Mouse (Mus musculus): ENCODE data around the gene Lkaaear1.

The Lkaaear1 gene

GRCm38 (mm10) chr2:181683381-181683780 lies 14.9 kb downstream of the Lkaaear1 start:
- DNase-seq (ENCODE audit: low read depth, low spot score): no peak

DNA sequence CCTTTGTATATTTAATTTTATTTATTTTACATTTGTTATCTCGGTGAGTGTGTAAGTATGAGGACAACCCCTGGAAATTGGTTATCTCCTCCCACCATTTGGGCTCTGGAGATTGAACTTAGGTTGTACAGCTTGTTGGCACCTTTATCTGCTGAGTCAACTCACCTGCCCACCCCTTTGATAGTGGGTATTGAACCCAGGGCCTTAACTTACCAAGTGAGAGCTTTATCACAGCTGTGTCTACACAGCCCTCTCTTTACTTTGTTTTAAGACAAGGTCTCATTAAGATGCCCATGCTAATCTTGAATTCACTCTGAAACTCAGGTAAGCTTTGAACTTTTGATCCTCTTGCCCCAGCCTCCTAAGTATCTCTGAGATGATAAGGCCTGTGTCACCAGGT lies 16.3 kb downstream of the Lkaaear1 start:
- no peak for DNase-seq (ENCODE audit: low read depth, low spot score)

- no peak for DNase-seq (ENCODE audit: low read depth, low spot score)
Measured at GRCm38 (mm10) chr2:181680716-181681117, 17.5 kb downstream of the Lkaaear1 start.

DNA sequence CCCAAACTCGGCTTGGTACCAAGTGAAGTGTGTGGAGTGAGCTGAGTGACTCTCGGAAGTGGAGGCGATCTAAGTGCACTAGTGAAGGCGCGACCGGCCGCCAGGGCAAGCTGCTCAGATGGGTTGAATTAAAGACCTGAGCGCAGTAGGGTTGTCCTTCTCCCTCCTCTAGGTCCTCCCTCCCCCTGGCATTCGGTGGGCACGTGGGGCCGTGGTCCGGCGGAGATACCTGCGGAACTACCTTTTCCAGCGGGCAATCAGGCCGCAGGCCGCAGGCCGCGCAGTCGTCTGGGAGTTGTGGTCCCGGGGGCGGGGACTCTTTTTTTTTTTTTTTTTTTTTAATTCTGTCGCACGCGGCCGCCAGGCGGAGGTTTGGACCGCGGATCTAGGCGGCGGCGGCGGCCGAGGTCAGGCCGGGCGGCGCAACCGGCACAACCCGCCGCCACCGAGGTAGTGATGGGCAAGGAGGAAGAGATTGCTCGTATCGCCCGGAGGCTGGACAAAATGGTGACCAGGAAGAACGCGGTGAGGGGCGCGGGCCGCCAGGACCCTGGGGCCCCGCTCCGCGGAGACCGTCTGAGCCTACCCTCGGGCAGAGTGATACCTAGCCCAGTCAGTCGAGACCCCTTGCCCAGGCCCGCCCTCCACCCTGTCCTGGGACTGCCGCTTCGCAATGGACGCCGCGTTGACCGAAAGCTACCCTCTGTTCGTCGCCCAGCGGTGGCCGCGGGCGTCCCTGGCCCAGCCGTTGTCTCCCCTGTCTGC lies 18.1 kb downstream of the Lkaaear1 start, which contains the start of gene Tcea2:
Gene Tcea2, plus strand, starts transcription at position 360 of the 765 bp plus-strand sequence.
- DNase-seq (ENCODE audit: low read depth, low spot score): no peak

- DNase-seq (ENCODE audit: low read depth, low spot score): peak; percentile 81
Measured at GRCm38 (mm10) chr2:181678780-181679179, 19.5 kb downstream of the Lkaaear1 start.

DNA sequence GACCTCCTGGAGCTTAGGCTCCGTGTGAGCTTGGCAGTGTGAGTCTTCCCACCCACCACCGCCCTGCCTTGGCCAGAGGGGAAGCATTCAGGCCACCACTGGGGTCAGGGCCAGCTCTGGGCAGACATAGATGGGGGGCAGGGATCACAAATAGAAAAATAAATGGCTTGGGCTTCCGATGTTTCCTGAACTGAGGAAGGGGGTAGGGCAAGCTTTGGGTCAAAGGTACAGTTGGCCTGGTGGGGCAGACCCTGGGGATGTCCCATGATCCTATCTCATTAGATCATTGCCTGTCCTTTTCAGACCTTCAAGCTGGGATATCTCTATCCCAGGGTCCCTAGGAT lies 20.5 kb downstream of the Lkaaear1 start:
- no peak for DNase-seq (ENCODE audit: low read depth, low spot score)

GRCm38 (mm10) chr2:181677096-181677754 lies 21.0 kb downstream of the Lkaaear1 start:
- DNase-seq (ENCODE audit: low read depth, low spot score): no peak

DNA sequence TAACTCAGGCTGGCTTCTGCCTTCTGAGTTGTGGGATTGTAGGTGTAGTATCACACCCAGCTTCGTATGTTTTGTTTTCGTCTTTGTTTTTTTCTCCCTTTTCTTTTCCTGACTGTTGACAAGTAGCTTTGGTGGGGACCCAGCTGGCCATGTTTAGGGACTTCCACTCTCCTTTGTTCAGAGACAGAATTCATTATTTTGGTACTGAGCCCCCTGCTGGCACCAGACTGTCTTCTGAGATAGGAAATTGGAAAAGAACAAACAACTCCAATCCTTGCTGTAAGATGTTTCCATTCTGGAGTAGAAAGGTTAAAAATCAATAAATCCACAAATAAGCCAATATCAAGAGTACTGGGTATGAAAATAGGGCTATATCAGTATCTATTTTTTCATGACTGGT lies 21.8 kb downstream of the Lkaaear1 start:
- no peak for DNase-seq (ENCODE audit: low read depth, low spot score)

DNA sequence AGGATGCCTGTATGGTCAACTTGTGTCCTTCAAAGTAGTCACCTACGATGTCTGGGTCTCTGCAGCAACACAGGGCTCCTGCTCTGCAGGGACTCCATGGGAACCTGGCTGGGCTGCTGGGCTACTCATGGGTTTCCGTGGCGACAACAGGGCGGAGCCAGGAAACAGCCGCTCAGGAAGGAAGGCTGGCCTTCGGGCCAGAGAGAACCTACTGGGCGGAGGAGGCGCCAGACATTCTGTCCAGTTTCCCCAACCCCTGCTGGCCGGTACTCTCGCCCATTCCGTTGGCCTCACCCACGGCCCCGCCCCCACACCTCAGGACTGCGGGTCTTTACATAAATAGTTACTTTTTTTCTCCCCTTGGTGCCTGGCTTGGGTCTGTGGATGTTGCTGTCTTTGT lies 22.8 kb downstream of the Lkaaear1 start:
- DNase-seq (ENCODE audit: low read depth, low spot score): no peak

DNA sequence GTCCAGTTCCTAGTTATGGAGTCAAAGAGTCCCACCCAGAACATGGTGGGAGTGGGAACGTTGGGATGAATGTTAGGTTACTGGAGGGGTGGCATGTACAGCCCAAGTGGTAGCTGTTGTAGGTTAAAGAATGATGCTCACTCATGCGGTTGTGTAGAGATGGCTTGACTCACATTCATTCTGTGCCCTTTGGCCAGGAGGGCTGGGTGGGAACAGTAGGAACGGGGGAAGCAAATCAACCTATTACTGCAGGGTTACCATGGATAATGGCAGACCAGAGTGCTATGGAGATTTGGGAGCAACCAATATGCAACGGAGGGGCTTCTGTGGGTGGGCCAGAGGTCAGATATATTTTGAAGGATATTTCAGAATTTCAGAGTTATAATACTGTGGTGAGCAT lies 23.3 kb downstream of the Lkaaear1 start:
- DNase-seq (ENCODE audit: low read depth, low spot score): no peak

DNA sequence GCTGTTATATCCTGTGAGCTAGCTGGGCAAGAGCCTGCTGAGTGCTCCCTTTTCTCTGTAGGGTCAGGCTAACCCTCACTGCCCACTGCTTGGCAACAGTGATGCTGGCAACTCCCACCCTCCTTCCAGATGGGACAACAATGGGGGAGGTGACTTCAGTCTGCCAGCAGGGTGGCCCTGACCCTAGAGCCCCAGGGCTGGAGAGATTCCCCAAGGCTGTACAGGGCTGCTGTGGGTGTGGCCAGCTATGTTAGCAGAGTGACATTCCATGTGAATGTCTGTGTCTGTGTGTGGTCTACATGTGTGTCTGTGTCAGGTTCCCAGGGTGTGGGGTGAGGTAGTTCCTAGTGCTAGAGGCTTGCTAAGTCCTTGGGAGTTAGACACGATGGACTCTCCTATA lies 24.7 kb downstream of the Lkaaear1 start:
- no peak for DNase-seq (ENCODE audit: low read depth, low spot score)

- DNase-seq (ENCODE audit: low read depth, low spot score): no peak
Measured at GRCm38 (mm10) chr2:181671984-181672383, 26.3 kb downstream of the Lkaaear1 start.

- no peak for DNase-seq (ENCODE audit: low read depth, low spot score)
Measured at GRCm38 (mm10) chr2:181671326-181671725, 26.9 kb downstream of the Lkaaear1 start, which contains the start of gene Sox18. TSS of gene Sox18 (minus strand) at chr2:181671640.

DNA sequence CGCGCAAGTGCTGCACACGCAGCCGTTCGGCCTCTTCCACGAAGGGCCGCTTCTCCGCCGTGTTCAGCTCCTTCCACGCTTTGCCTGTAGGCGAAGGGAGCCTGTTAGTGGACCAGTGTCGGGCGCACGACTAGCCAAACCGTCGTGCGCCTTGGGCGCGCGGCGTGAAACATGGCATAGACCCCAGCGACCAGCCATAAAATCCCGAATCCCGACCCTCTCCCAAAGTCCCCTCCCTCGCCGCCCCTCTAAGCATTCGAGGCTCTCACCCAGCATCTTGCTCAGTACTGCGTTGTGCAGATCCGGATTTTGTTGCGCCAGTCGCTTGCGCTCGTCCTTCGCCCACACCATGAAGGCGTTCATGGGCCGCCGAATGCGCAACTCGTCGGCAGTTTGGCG lies 27.3 kb downstream of the Lkaaear1 start:
- no peak for DNase-seq (ENCODE audit: low read depth, low spot score)

GRCm38 (mm10) chr2:181670285-181670912 lies 27.8 kb downstream of the Lkaaear1 start:
- DNase-seq (ENCODE audit: low read depth, low spot score): no peak

- DNase-seq (ENCODE audit: low read depth, low spot score): no peak
Measured at GRCm38 (mm10) chr2:181663298-181663630, 35.0 kb downstream of the Lkaaear1 start.

DNA sequence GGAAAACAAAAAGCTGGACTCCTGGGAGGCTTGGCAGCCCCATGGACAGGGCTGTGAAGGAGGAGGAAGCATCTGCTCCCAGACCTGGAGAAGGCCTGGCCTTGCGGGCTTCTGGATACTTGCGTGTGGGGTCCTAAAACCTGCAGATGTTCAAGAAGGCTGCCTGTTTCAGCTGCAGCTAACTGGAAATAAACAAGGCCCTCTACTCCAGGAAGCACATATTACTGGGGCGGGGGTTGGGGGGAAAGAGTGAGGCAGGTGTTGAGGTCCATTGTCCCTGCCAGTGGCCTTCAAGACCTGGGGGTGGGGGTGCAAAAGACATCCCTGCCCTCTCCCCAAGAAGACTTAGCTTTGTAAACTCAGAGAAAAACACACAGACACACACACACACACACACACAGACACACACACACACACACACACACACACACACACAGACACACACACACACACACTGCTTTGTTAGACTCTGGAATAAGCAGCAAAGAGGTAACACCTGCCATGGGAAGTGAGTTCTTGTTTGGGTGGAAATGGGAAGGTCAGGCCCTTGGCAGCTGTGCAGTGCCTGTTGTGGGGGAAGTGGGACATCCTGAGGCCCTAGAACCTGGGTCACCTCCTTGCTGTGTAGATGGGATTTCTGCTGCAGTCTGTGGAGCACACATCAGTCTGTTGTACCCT lies 35.5 kb downstream of the Lkaaear1 start:
- DNase-seq (ENCODE audit: low read depth, low spot score): no peak

DNA sequence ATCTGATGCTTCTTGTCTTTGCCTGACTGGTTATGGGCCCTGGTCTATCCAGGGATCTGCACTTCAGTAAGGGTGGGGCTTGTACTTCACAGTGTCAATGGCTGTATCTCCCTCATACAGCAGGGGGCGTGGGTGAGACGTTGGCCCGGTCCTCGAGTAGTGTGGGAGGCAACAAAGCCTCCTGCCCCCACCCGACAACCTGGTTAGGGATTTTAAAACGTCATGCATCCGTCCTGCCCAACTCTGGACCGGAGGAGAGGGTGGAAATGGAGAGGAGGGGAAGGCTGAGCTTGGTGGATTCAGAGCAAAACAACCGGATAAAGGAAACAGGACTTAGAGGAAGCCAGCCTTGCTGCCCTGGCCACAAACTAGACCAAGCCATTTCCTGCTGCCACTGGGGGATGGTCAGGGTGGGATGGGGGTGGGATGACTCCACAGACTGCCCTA lies 38.6 kb downstream of the Lkaaear1 start:
- DNase-seq (ENCODE audit: low read depth, low spot score): peak; percentile 67

DNA sequence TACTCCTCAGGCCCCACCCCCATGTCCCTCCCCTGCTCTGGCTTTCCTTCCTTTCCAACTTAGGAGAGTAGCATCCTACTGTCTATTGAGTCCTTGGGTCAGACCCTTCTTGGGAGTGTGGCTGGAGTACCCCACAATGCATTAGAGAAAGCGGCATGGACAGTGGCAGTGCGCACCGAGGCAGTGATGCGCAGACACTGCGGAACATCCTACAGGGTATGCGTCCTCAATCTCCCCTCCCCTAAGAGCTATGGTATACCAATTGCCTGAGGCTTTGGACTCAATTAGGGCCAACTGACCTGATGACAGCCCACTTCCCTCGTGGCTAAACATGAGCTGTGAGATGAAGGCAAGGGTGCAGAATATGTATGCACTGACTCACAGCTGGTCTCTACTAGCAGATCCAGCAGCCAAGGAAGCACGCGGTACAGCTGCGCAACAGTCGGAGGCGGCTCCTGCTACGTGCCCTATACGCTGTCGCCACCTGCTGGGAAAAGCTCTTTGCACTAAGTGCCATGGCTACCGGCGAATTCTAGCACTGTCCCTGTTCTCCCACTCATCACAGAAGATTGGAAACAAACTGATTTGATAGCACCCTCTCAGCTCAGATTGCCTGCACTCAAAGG lies 39.2 kb downstream of the Lkaaear1 start:
- DNase-seq (ENCODE audit: low read depth, low spot score): no peak

GRCm38 (mm10) chr2:181658528-181658927 lies 39.7 kb downstream of the Lkaaear1 start:
- no peak for DNase-seq (ENCODE audit: low read depth, low spot score)

DNA sequence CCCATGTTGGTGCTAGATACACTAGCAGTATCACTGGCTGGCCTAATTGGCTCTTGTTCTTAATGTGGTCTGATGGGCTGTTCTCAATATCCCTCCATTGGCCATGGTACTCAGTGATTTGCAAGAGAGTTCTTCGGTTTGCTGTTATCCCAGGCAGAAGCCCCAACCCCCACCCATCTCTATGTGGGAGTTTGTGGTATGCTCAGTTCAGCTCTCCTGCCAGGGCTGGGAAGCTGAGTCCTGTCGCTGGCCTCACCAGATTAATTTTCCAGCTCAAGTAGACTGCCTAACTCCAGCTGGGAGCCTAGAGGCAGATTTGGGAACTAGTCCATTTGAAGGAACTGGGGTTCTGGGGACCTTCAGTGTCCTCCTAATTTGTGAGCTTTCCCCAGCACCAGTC lies 40.8 kb downstream of the Lkaaear1 start:
- DNase-seq (ENCODE audit: low read depth, low spot score): no peak

- DNase-seq (ENCODE audit: low read depth, low spot score): no peak
Measured at GRCm38 (mm10) chr2:181656734-181657133, 41.5 kb downstream of the Lkaaear1 start, which contains the start of gene Gm29797. TSS of gene Gm29797 (plus strand) at chr2:181657034.
